ENCODE assay signal across 13 mouse cellular contexts in the genomic region with DNA sequence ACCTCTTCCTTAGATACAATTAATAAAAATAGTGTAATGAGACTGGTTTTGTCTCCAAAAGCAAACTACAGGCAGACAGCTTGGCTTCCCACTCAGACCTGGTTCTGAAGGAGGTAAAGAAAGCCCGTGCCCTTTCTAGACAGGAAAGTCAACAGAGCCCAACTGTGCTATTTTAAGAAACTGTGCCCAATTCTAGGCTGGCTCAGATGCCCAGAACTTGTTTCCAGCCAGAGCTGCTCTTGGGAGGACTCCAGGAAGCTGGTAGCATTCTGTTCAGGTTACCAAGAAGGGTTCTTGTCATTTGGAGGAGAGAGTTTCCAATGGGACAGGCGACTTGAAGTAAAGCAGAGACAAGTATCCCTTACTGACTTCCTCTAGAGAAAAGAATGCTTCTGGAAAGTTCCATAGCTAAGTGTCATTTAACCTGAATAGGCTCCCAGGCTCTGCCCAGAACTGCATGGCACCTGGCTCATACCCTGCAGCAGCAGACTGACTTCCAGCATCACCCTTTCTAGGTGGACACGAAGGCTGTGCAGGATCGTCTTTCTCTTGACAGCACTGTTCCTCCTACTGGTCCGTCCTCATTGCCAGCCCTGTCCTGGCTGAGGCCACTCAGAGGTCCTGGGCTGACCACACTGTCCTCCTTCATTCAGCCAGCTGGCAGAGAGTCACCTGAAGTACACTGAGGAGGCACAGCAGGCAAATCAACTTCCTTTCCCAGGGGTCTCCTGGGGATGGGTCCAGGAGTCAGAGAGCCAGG.
A peak's percentile ranks its signal among the peaks of the same experiment; 100 is the strongest.
DNase-seq lines count a peak whose midpoint lies in the region; ATAC-seq lines count a peak whose summit lies in the region.
"Had no signal": no experiment of that assay in that cellular context is flagged by ENCODE, and none has a peak within 500 bp of the region (broad histone marks: within the 10 kb centered on the region; RNA-seq: fewer than 3 reads in every experiment).

No protein-coding gene starts in this region.

- peaks cover 9% of the 10 kb centered on the region for H3K27me3 ChIP-seq in heart, embryonic 11.5 days (ENCODE audit: control insufficient read depth, insufficient read depth, low read length)
- H3K27me3 ChIP-seq: embryonic facial prominence, embryonic 15.5 days had no signal

- H3K36me3 ChIP-seq in heart, embryonic 11.5 days (ENCODE audit: control insufficient read depth, insufficient read depth, low read length), result no peaks in the 10 kb centered on the region
- H3K36me3 ChIP-seq: embryonic facial prominence, embryonic 15.5 days had no signal

- no peak for ATAC-seq in heart, embryonic 11.5 days (replicated peaks; ENCODE audit: insufficient number of reproducible peaks, low FRiP score, low TSS enrichment)
- ATAC-seq: intestine, embryonic 16.5 days had no signal

- no peak overlapping the region for H3K4me2 ChIP-seq in heart, embryonic 11.5 days
- H3K4me2 ChIP-seq: embryonic facial prominence, embryonic 15.5 days had no signal

- H3K9ac ChIP-seq in heart, embryonic 11.5 days (ENCODE audit: low read depth, low read length), result no peak overlapping the region
- H3K9ac ChIP-seq: embryonic facial prominence, embryonic 15.5 days had no signal

- H3K9me3 ChIP-seq in heart, embryonic 11.5 days (replicated peaks; ENCODE audit: control insufficient read depth, low read length), result no peaks in the 10 kb centered on the region
- H3K9me3 ChIP-seq: embryonic facial prominence, embryonic 15.5 days had no signal

- no peak overlapping the region for H3K27ac ChIP-seq in heart, embryonic 11.5 days (ENCODE audit: low read depth, low read length)
- H3K27ac ChIP-seq: embryonic facial prominence, embryonic 15.5 days had no signal

- intact Hi-C loops in heart, postnatal 10 days (cut with DNase I), result no loop called here

- peak; percentile 95 for DNase-seq in heart, adult 11 months
- peak; percentile 3 for DNase-seq in lung, postnatal 25 days (ENCODE audit: low spot score)
- DNase-seq in lung, postnatal 14 days, result no peak
- peak; percentile 85 for DNase-seq in cerebellum, adult 9-11 months
- peak; percentile 77 for DNase-seq in heart, postnatal 10 days
- DNase-seq in spleen, postnatal 4 days (ENCODE audit: low spot score in 2 of 2), result no peak
- no peak for DNase-seq in embryo, embryonic 11 days
- DNase-seq: adrenal gland, adult 2 months; liver; thymus, postnatal 25 days had no signal

- no peak overlapping the region for H3K4me3 ChIP-seq in heart, embryonic 11.5 days (ENCODE audit: low read depth, low read length)
- H3K4me3 ChIP-seq: embryonic facial prominence, embryonic 15.5 days had no signal

- no peaks in the 10 kb centered on the region for H3K4me1 ChIP-seq in heart, embryonic 11.5 days (ENCODE audit: control insufficient read depth, insufficient read depth, low read length)

- 69% methylated on average over 5 of the region's 5 CpGs for WGBS in heart, embryonic 11.5 days (ENCODE audit: insufficient replicate concordance)

Comparison
In these comparisons a context has a peak if more than half of its experiments do, and no peak if none do; other contexts are left out.
1. DNase-seq: peak in heart, adult 11 months (single experiment), lung, postnatal 25 days (single experiment), cerebellum, adult 9-11 months (single experiment) and heart, postnatal 10 days (2 of 2); none in lung, postnatal 14 days (single experiment), spleen, postnatal 4 days (0 of 2) and embryo, embryonic 11 days (single experiment).